Mouse (Mus musculus): ENCODE data around the gene Lrig2.
"Not testable (repeated sequence)": the region's sequence is repeated elsewhere in the genome, so short reads cannot be mapped to it uniquely, and the experiment has no call there.

Gene Lrig2

GRCm38 (mm10) chr3:104432651-104433050, 79.1 kb downstream of the Lrig2 start:
- no peak for DNase-seq (ENCODE audit: low read depth, low spot score)

- DNase-seq (ENCODE audit: low read depth, low spot score), result no peak
These were observed 79.9 kb downstream of the Lrig2 start for GRCm38 (mm10) chr3:104431848-104432159.

- DNase-seq (ENCODE audit: low read depth, low spot score), result no peak
These were observed 80.4 kb downstream of the Lrig2 start for GRCm38 (mm10) chr3:104431156-104431847.

GRCm38 (mm10) chr3:104427354-104427753, 84.4 kb downstream of the Lrig2 start:
- DNase-seq (ENCODE audit: low read depth, low spot score), result not testable (repeated sequence)

GRCm38 (mm10) chr3:104424346-104424745, 87.4 kb downstream of the Lrig2 start:
- no peak for DNase-seq (ENCODE audit: low read depth, low spot score)

- no peak for DNase-seq (ENCODE audit: low read depth, low spot score)
These were observed 90.8 kb downstream of the Lrig2 start for GRCm38 (mm10) chr3:104420929-104421328.

- DNase-seq (ENCODE audit: low read depth, low spot score), result no peak
These were observed 91.7 kb downstream of the Lrig2 start for GRCm38 (mm10) chr3:104419990-104420389.

GRCm38 (mm10) chr3:104416806-104417205, 94.9 kb downstream of the Lrig2 start:
- no peak for DNase-seq (ENCODE audit: low read depth, low spot score)

GRCm38 (mm10) chr3:104412482-104412881, 99.2 kb downstream of the Lrig2 start:
- no peak for DNase-seq (ENCODE audit: low read depth, low spot score)

GRCm38 (mm10) chr3:104407506-104407905, 104.2 kb downstream of the Lrig2 start:
- DNase-seq (ENCODE audit: low read depth, low spot score), result no peak

- DNase-seq (ENCODE audit: low read depth, low spot score), result no peak
These were observed 108.1 kb downstream of the Lrig2 start for GRCm38 (mm10) chr3:104403582-104403981.

GRCm38 (mm10) chr3:104401176-104401575, 110.5 kb downstream of the Lrig2 start:
- no peak for DNase-seq (ENCODE audit: low read depth, low spot score)

GRCm38 (mm10) chr3:104400126-104400525, 111.6 kb downstream of the Lrig2 start:
- no peak for DNase-seq (ENCODE audit: low read depth, low spot score)

GRCm38 (mm10) chr3:104399296-104400045, 112.2 kb downstream of the Lrig2 start:
- DNase-seq (ENCODE audit: low read depth, low spot score), result no peak

- DNase-seq (ENCODE audit: low read depth, low spot score), result no peak
These were observed 114.4 kb downstream of the Lrig2 start for GRCm38 (mm10) chr3:104397316-104397715.

- DNase-seq (ENCODE audit: low read depth, low spot score), result no peak
These were observed 115.0 kb downstream of the Lrig2 start for GRCm38 (mm10) chr3:104396736-104397081.

GRCm38 (mm10) chr3:104396067-104396735, 115.5 kb downstream of the Lrig2 start:
- no peak for DNase-seq (ENCODE audit: low read depth, low spot score)

GRCm38 (mm10) chr3:104390072-104390471, 121.6 kb downstream of the Lrig2 start:
- no peak for DNase-seq (ENCODE audit: low read depth, low spot score)

GRCm38 (mm10) chr3:104389449-104389848, 122.3 kb downstream of the Lrig2 start:
- no peak for DNase-seq (ENCODE audit: low read depth, low spot score)

- DNase-seq (ENCODE audit: low read depth, low spot score), result no peak
These were observed 126.1 kb downstream of the Lrig2 start for GRCm38 (mm10) chr3:104385587-104385986.

GRCm38 (mm10) chr3:104383681-104384341, 127.9 kb downstream of the Lrig2 start:
- no peak for DNase-seq (ENCODE audit: low read depth, low spot score)

- no peak for DNase-seq (ENCODE audit: low read depth, low spot score)
These were observed 133.5 kb downstream of the Lrig2 start for GRCm38 (mm10) chr3:104378228-104378627.
